Mouse (Mus musculus): Measurements from ENCODE around the gene Psme2b.
"Not testable (repeated sequence)": the region's sequence is repeated elsewhere in the genome, so short reads cannot be mapped to it uniquely, and the experiment has no call there.

Psme2b gene

DNA sequence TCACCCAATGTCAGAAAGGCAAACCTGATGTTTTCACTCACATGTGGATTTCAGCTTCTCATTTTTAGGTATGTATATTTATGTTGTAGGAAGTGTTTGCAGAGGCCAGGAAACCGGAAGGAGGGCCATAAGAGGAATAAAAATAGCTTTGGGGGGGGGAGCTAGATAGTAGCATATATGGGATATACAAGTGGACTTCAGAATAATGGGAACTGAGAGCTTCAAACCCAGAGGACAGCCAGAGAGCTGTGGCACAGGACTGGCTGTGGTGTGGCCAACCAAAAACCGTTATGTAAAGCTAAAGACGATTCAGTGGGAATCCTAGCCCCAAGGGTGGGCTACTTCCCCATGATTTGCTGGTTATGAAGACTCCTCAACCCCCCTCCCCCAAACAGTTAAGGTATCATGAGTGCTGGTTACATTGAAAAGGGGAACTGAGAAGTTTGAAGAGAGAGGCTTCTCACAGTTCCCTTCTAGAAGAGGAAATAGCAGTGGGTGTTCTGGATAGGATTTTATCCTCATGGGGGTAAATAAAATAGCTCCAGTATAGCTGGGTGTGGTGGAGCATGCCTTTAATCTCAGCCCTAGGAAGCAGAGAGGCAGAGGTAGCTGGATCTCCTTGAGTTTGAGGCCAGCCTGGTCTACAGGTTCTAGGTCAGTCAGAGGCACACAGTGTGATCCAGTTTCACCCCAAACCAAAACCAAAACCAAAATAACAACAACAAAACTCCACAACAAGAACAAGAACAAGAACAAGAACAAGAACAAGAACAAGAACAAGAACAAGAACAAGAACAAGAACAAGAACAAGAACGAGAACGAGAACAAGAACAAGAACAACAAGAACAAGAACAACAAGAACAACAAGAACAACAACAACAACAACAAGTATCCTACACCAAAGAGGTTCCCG lies 45.1 kb downstream of the Psme2b start:
- DNase-seq = not testable (repeated sequence)

DNA sequence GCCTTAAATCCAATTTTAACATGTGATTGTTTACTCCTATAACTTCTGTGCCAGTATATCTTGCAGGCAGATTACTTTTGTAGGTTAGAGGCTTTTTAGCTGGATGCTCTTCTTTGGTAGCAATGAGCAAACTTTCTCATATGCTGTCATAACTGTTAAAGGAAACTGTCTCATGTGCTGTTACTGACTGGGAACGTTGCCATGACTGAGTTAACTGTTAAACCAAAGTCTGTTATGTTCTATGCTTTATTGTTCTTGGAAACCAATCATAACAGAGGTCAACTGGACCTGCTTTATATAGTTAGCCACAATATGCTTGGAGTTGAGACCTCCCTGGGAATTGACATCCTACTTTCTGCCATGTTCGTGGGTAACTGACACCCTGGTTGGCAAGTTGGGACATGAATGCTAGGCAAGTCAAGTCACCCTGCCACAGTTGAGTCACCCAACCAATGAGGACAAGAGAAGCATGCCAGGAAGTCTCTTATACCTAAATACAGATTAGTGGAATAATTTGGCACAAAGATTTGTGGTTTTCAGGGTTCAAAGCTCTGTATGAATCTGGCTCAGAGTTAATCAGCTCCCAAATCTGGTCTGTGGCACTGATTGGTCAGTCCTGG lies 47.1 kb downstream of the Psme2b start:
- DNase-seq = no peak

Data from thymus, postnatal 4 days (tissue).